Mouse (Mus musculus) heart, embryonic 11.5 days (tissue): ENCODE measurements around the gene Zbtb9. TPM values are rescaled to one million over a fixed set of nuclear protein-coding genes. Genes with fewer than 3 reads are reported as not detected.

ENCODE experiments used
- ATAC-seq: fragments of 200-750 bp; cut with Nextera tagmentation; replicated peaks from 2 replicates; pipeline ENCODE4 v1.8.0; 2017; ENCODE audit warnings: moderate library complexity; ENCODE audit not compliant: insufficient number of reproducible peaks, low FRiP score, low TSS enrichment
- H3K27ac ChIP-seq: fragments of 300-500 bp; sonication (generic); 2 replicates; pipeline ENCODE4 v1.5.1; 2014; ENCODE audit warnings: mild to moderate bottlenecking, low read depth, low read length
- H3K27me3 ChIP-seq: fragments of 300-500 bp; sonication (generic); 2 replicates; pipeline ENCODE4 v1.6.1; 2014; ENCODE audit warnings: mild to moderate bottlenecking, low read length, mixed read lengths; ENCODE audit not compliant: control insufficient read depth, insufficient read depth
- H3K36me3 ChIP-seq: fragments of 300-500 bp; sonication (generic); 2 replicates; pipeline ENCODE4 v1.6.1; 2014; ENCODE audit warnings: mild to moderate bottlenecking, low read length, moderate library complexity, mixed read lengths; ENCODE audit not compliant: control insufficient read depth, insufficient read depth
- H3K4me1 ChIP-seq: fragments of 300-500 bp; sonication (generic); 2 replicates; pipeline ENCODE4 v1.6.1; 2014; ENCODE audit warnings: low read length; ENCODE audit not compliant: control insufficient read depth, insufficient read depth
- H3K4me2 ChIP-seq: fragments of 300-500 bp; sonication (generic); 2 replicates; pipeline ENCODE4 v1.6.1; 2014; ENCODE audit warnings: mild to moderate bottlenecking, moderate library complexity
- H3K4me3 ChIP-seq: fragments of 300-500 bp; sonication (generic); 2 replicates; pipeline ENCODE4 v1.5.1; 2014; ENCODE audit warnings: low read depth, low read length
- H3K9ac ChIP-seq: fragments of 300-500 bp; sonication (generic); 2 replicates; pipeline ENCODE4 v1.6.1; 2014; ENCODE audit warnings: mild to moderate bottlenecking, low read depth, low read length, moderate library complexity
- H3K9me3 ChIP-seq: fragments of 300-500 bp; sonication (generic); replicated peaks from 2 replicates; pipeline ENCODE4 v1.6.1; 2016; ENCODE audit warnings: low read length; ENCODE audit not compliant: control insufficient read depth
- whole genome bisulfite sequencing: fragments of 180-500 bp; shearing (Covaris S2); extraction: QIAGEN DNeasy Blood & Tissue Kit; methylation state at CpG from one replicate; pipeline ENCODE4 v1.1.7; 2014; ENCODE audit not compliant: insufficient replicate concordance; 5-methylcytosine and 5-hydroxymethylcytosine counted together
- polyA plus RNA-seq: library from polyadenylated mRNA; unstranded; fragments of >200 nt; fragmentation: Nextera tagmentation; extraction: Ambion mirVana; gene quantifications from 2 replicates; pipeline ENCODE4 v1.2.1, GENCODE M21; 2014

Zbtb9 gene
- polyA plus RNA-seq, 1 experiment from 2014 or later = 6.8 TPM

- no peaks in the 10 kb centered on the region for H3K36me3 ChIP-seq
- H3K27ac ChIP-seq = no peak overlapping the region
- no peaks in the 10 kb centered on the region for H3K4me1 ChIP-seq
- H3K9me3 ChIP-seq = no peaks in the 10 kb centered on the region
- no peak overlapping the region for H3K9ac ChIP-seq
- no peak overlapping the region for H3K4me3 ChIP-seq
- H3K4me2 ChIP-seq = 0 out of 2 replicates have a peak overlapping the region, but pooled peaks have one; percentile 9
- no peak for ATAC-seq
- 21% methylated on average over 19 of the region's 19 CpGs for whole genome bisulfite sequencing
- no peaks in the 10 kb centered on the region for H3K27me3 ChIP-seq
These were observed 32.0 kb downstream of the Zbtb9 start for GRCm38 (mm10) chr17:27004903-27005485.

- H3K4me2 ChIP-seq = 0 out of 2 replicates have a peak overlapping the region, but pooled peaks have one; percentile 9
- 0 out of 2 replicates have a peak overlapping the region, but pooled peaks have one; percentile 22 for H3K9ac ChIP-seq
- WGBS = 42% methylated on average over 11 of the region's 11 CpGs
- H3K36me3 ChIP-seq = no peaks in the 10 kb centered on the region
- no peaks in the 10 kb centered on the region for H3K9me3 ChIP-seq
- H3K4me1 ChIP-seq = no peaks in the 10 kb centered on the region
- no peak overlapping the region; the same call in 1 of the 2 replicates for H3K4me3 ChIP-seq
- H3K27ac ChIP-seq = no peak overlapping the region
- ATAC-seq = no peak
- H3K27me3 ChIP-seq = no peaks in the 10 kb centered on the region
These were observed 32.7 kb downstream of the Zbtb9 start for GRCm38 (mm10) chr17:27005644-27006043.

DNA sequence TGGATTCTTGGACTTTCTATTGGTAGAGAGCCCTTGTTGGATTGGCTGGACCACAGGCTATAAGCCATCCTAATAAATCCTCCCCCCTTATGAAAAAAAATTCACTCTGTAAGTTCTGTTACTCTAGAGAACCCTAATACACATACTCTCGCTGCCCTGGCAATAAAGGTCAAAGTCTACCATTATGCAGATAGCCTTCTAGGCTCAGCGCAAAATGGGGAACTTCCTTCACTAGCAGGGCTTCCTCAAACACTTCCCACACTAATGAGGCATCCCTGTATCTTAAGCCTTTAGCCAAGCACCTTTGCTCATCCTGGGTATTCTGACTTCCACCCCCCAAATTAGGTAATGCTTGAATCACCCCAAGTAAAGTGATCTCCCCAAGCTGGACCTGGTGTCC lies 35.3 kb downstream of the Zbtb9 start:
- no peaks in the 10 kb centered on the region for H3K36me3 ChIP-seq
- no peak overlapping the region for H3K4me2 ChIP-seq
- H3K4me3 ChIP-seq = no peak overlapping the region
- H3K27ac ChIP-seq = no peak overlapping the region
- no peaks in the 10 kb centered on the region for H3K27me3 ChIP-seq
- peaks cover 6% of the 10 kb centered on the region; the same call in 1 of the 2 replicates for H3K4me1 ChIP-seq
- WGBS = 65% methylated on average over 2 of the region's 2 CpGs
- no peak overlapping the region for H3K9ac ChIP-seq
- H3K9me3 ChIP-seq = no peaks in the 10 kb centered on the region
- ATAC-seq = no peak

GRCm38 (mm10) chr17:27011167-27011566 lies 38.2 kb downstream of the Zbtb9 start:
- H3K4me3 ChIP-seq = no peak overlapping the region
- no peak overlapping the region for H3K27ac ChIP-seq
- no peak overlapping the region for H3K4me2 ChIP-seq
- no peaks in the 10 kb centered on the region for H3K27me3 ChIP-seq
- 83% methylated on average over 10 of the region's 10 CpGs for WGBS
- H3K9me3 ChIP-seq = no peaks in the 10 kb centered on the region
- H3K4me1 ChIP-seq = peaks cover 6% of the 10 kb centered on the region; the same call in 1 of the 2 replicates
- no peak overlapping the region for H3K9ac ChIP-seq
- ATAC-seq = no peak
- H3K36me3 ChIP-seq = no peaks in the 10 kb centered on the region

DNA sequence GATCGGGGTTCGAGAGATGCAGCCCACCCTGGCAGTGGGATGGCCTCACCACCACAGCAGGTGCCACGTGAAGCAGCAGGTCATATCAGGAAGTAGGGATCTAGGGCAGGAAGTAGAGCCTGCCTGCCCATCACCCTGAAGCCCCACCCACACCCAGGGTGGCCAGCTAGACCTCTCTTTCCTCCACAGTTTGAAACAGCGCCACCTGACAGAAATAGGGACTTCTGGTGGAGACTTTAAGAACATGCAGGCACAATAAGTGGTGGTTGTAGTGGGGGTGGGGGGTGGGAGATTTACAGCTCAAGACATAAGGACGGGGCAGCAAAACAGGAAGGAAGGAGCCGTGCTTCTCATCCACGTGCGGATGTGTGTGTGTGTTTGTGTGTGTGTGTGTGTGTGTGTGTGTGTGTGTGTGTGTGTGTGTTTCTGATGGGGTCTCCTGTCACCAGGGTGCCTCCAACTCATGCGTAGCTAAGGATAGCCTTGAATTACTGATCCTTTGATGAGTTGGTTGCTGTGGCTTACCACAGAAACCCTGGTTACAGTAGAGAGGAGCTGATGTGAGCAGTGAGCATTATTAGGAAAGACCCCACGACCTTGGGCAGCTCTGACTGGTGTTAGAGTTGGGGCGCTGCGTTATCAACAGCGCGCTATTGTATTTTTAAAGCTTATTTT lies 39.2 kb downstream of the Zbtb9 start:
- H3K4me2 ChIP-seq = no peak overlapping the region; the same call in 1 of the 2 replicates
- 56% methylated on average over 14 of the region's 14 CpGs for WGBS
- no peak overlapping the region for H3K27ac ChIP-seq
- no peak overlapping the region for H3K9ac ChIP-seq
- no peak overlapping the region for H3K4me3 ChIP-seq
- H3K27me3 ChIP-seq = no peaks in the 10 kb centered on the region
- no peaks in the 10 kb centered on the region for H3K36me3 ChIP-seq
- H3K9me3 ChIP-seq = no peaks in the 10 kb centered on the region
- ATAC-seq = no peak
- peaks cover 6% of the 10 kb centered on the region; the same call in 1 of the 2 replicates for H3K4me1 ChIP-seq

DNA sequence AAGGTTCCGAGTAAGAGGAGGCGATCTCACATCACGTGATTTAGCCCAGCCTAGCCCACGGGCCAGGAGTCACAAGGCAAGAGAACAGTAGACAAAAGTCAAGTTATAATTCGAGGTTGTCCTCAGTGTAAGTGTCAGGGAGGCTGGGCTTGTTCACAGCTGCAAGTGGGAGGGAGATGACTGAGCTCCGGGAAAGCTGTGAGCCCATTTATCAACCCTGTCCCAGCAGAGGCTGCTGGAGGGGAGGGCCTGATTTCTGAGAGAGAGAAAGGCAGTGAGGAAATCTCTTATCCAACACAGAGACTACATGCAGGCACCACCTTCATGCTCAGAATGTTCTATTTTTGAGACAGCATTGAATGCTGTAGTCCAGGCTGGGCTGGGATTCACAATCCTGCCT lies 39.9 kb downstream of the Zbtb9 start:
- WGBS = 38% methylated on average over 6 of the region's 6 CpGs
- H3K36me3 ChIP-seq = no peaks in the 10 kb centered on the region
- H3K27me3 ChIP-seq = no peaks in the 10 kb centered on the region
- no peak overlapping the region for H3K27ac ChIP-seq
- H3K4me3 ChIP-seq = no peak overlapping the region
- H3K4me2 ChIP-seq = no peak overlapping the region; the same call in 1 of the 2 replicates
- ATAC-seq = no peak
- H3K4me1 ChIP-seq = peaks cover 6% of the 10 kb centered on the region; the same call in 1 of the 2 replicates
- H3K9ac ChIP-seq = no peak overlapping the region
- H3K9me3 ChIP-seq = no peaks in the 10 kb centered on the region

- Histone ChIP-seq H3K9ac (peak overlapping the region; percentile 84), H3K9me3 (no peaks in the 10 kb centered on the region), H3K4me1 (peaks cover 3% of the 10 kb centered on the region; the same call in 1 of the 2 replicates), H3K27me3 (no peaks in the 10 kb centered on the region), H3K4me3 (peak overlapping the region; percentile 61), H3K4me2 (peak overlapping the region; percentile 76), H3K27ac (peak overlapping the region; percentile 54; the same call in 1 of the 2 replicates), H3K36me3 (peaks cover 11% of the 10 kb centered on the region)
- peak; percentile 75 for ATAC-seq
- 7% methylated on average over 34 of the region's 34 CpGs for WGBS
These were observed 44.9 kb downstream of the Zbtb9 start for GRCm38 (mm10) chr17:27017564-27018499.

- Histone ChIP-seq H3K27me3 (no peaks in the 10 kb centered on the region), H3K27ac (peak overlapping the region; percentile 54; the same call in 1 of the 2 replicates), H3K4me3 (peak overlapping the region; percentile 61), H3K9me3 (no peaks in the 10 kb centered on the region), H3K9ac (peak overlapping the region; percentile 84), H3K4me1 (peaks cover 2% of the 10 kb centered on the region; the same call in 1 of the 2 replicates), H3K4me2 (peak overlapping the region; percentile 76), H3K36me3 (peaks cover 11% of the 10 kb centered on the region)
- WGBS = 29% methylated on average over 12 of the region's 12 CpGs
- no peak for ATAC-seq
These were observed 45.7 kb downstream of the Zbtb9 start for GRCm38 (mm10) chr17:27018555-27019196.
